Mouse (Mus musculus) lung, embryonic 15.5 days (tissue): Measurements from ENCODE around the gene Iars2. TPM values are rescaled to one million over a fixed set of nuclear protein-coding genes. Genes with fewer than 3 reads are reported as not detected.

Experiments
- ATAC-seq: fragments of 200-750 bp; cut with Nextera tagmentation; 2 replicates; pipeline ENCODE4 v1.8.0; 2017; ENCODE audit warnings: moderate number of reproducible peaks, borderline replicate concordance; ENCODE audit not compliant: low FRiP score, low TSS enrichment; ENCODE audit errors: extremely low read depth
- H3K27ac ChIP-seq: fragments of 300-500 bp; sonication (generic); 2 replicates; pipeline ENCODE4 v1.5.1; 2015; ENCODE audit warnings: moderate library complexity, mild to moderate bottlenecking, inconsistent platforms
- H3K27me3 ChIP-seq: fragments of 300-500 bp; sonication (generic); 2 replicates; pipeline ENCODE4 v1.6.1; 2015; ENCODE audit warnings: inconsistent platforms
- H3K36me3 ChIP-seq: fragments of 300-500 bp; sonication (generic); 2 replicates; pipeline ENCODE4 v1.6.1; 2015; ENCODE audit warnings: inconsistent platforms
- H3K4me1 ChIP-seq: fragments of 300-500 bp; sonication (generic); 2 replicates; pipeline ENCODE4 v1.6.1; 2015; ENCODE audit warnings: inconsistent platforms
- H3K4me2 ChIP-seq: fragments of 300-500 bp; sonication (generic); 2 replicates; pipeline ENCODE4 v1.6.1; 2015; ENCODE audit warnings: inconsistent platforms, mild to moderate bottlenecking, moderate library complexity
- H3K4me3 ChIP-seq: fragments of 300-500 bp; sonication (generic); 2 replicates; pipeline ENCODE4 v1.5.1; 2015; ENCODE audit warnings: mild to moderate bottlenecking, inconsistent platforms
- H3K9ac ChIP-seq: fragments of 300-500 bp; sonication (generic); 2 replicates; pipeline ENCODE4 v1.6.1; 2015; ENCODE audit warnings: inconsistent platforms
- H3K9me3 ChIP-seq: fragments of 300-500 bp; sonication (generic); 2 replicates; pipeline ENCODE4 v1.6.1; 2016; ENCODE audit warnings: inconsistent platforms
- WGBS: fragments of 180-500 bp; shearing (Covaris S2); methylation state at CpG from one replicate; pipeline ENCODE4 v1.1.7; 2015; 5-methylcytosine and 5-hydroxymethylcytosine counted together
- polyA plus RNA-seq: library from polyadenylated mRNA; unstranded; fragments of >200 nt; fragmentation: Nextera tagmentation; extraction: Ambion mirVana; gene quantifications from 2 replicates; pipeline ENCODE4 v1.2.1, GENCODE M21; 2015

Iars2 gene
- 28.4 and 28.9 TPM in 2 replicates for polyA plus RNA-seq

GRCm38 (mm10) chr1:185328721-185329610, at the start of gene Iars2:
Gene Iars2 (minus strand): TSS chr1:185329396.
- WGBS, result under 1% methylated on average over 76 of the region's 76 CpGs
- Histone ChIP-seq H3K9me3 (no peaks in the 10 kb centered on the region), H3K4me2 (peak within 1 kb of the TSS; percentile 60), H3K4me3 (peak within 1 kb of the TSS; percentile 82), H3K9ac (peak within 1 kb of the TSS; percentile 86), H3K27me3 (no peaks in the 10 kb centered on the region), H3K4me1 (peaks cover 24% of the 10 kb centered on the region), H3K27ac (peak within 1 kb of the TSS; percentile 95), H3K36me3 (peaks cover 27% of the 10 kb centered on the region)
- ATAC-seq, result peak; percentile 89

- Histone ChIP-seq H3K36me3 (peaks cover 86% of the 10 kb centered on the region), H3K27ac (no peak overlapping the region), H3K4me1 (no peaks in the 10 kb centered on the region), H3K9me3 (no peaks in the 10 kb centered on the region), H3K4me2 (no peak overlapping the region), H3K27me3 (no peaks in the 10 kb centered on the region), H3K9ac (no peak overlapping the region), H3K4me3 (no peak overlapping the region)
- WGBS, result 91% methylated on average over 2 of the region's 2 CpGs
- ATAC-seq, result no peak
Measured at GRCm38 (mm10) chr1:185377429-185377828, 48.2 kb upstream of the Iars2 start.

- Histone ChIP-seq H3K9me3 (no peaks in the 10 kb centered on the region), H3K27ac (no peak overlapping the region), H3K9ac (no peak overlapping the region), H3K27me3 (no peaks in the 10 kb centered on the region), H3K4me3 (no peak overlapping the region), H3K4me2 (no peak overlapping the region), H3K36me3 (peaks cover 87% of the 10 kb centered on the region), H3K4me1 (no peaks in the 10 kb centered on the region)
- no peak for ATAC-seq
Measured at GRCm38 (mm10) chr1:185376390-185376789, 47.2 kb upstream of the Iars2 start.

- ATAC-seq, result no peak
- Histone ChIP-seq H3K9me3 (no peaks in the 10 kb centered on the region), H3K27ac (no peak overlapping the region), H3K9ac (no peak overlapping the region), H3K36me3 (peaks cover 52% of the 10 kb centered on the region), H3K4me1 (peaks cover 6% of the 10 kb centered on the region), H3K27me3 (no peaks in the 10 kb centered on the region), H3K4me2 (no peak overlapping the region), H3K4me3 (no peak overlapping the region)
- 90% methylated on average over 6 of the region's 6 CpGs for WGBS
Measured at GRCm38 (mm10) chr1:185369979-185370378, 40.8 kb upstream of the Iars2 start.

GRCm38 (mm10) chr1:185367383-185367782, 38.2 kb upstream of the Iars2 start:
- Histone ChIP-seq H3K27me3 (no peaks in the 10 kb centered on the region), H3K4me2 (no peak overlapping the region), H3K4me3 (no peak overlapping the region), H3K9ac (no peak overlapping the region), H3K27ac (no peak overlapping the region), H3K36me3 (peaks cover 29% of the 10 kb centered on the region), H3K9me3 (no peaks in the 10 kb centered on the region), H3K4me1 (peaks cover 16% of the 10 kb centered on the region)
- ATAC-seq, result no peak
- 85% methylated on average over 6 of the region's 6 CpGs for WGBS

GRCm38 (mm10) chr1:185364183-185364540, 35.0 kb upstream of the Iars2 start:
- H3K9ac ChIP-seq, result peak overlapping the region; percentile 93

GRCm38 (mm10) chr1:185363526-185364182, 34.5 kb upstream of the Iars2 start:
- no peaks in the 10 kb centered on the region for H3K27me3 ChIP-seq
- peak overlapping the region; percentile 73 for H3K4me2 ChIP-seq
- peak overlapping the region; percentile 93 for H3K27ac ChIP-seq
- peak overlapping the region; percentile 96 for H3K4me3 ChIP-seq
- peaks cover 24% of the 10 kb centered on the region for H3K4me1 ChIP-seq
- H3K9me3 ChIP-seq, result no peaks in the 10 kb centered on the region
- WGBS, result 1% methylated on average over 22 of the region's 22 CpGs
- ATAC-seq, result no peak
- H3K9ac ChIP-seq, result peak overlapping the region; percentile 93
- H3K36me3 ChIP-seq, result peaks cover 6% of the 10 kb centered on the region; the same call in 1 of the 2 replicates

More at GRCm38 (mm10) chr1:185364183-185364540, 35.0 kb upstream of the Iars2 start:
- no peak for ATAC-seq
- Histone ChIP-seq H3K4me2 (peak overlapping the region; percentile 73), H3K9me3 (no peaks in the 10 kb centered on the region), H3K36me3 (peaks cover 6% of the 10 kb centered on the region), H3K4me1 (peaks cover 24% of the 10 kb centered on the region), H3K4me3 (peak overlapping the region; percentile 96), H3K27me3 (no peaks in the 10 kb centered on the region), H3K27ac (peak overlapping the region; percentile 93; the same call in 1 of the 2 replicates)
- WGBS, result 28% methylated on average over 6 of the region's 6 CpGs

- Histone ChIP-seq H3K4me2 (peak within 1 kb of the TSS; percentile 75), H3K4me1 (peaks cover 24% of the 10 kb centered on the region), H3K4me3 (peak within 1 kb of the TSS; percentile 96), H3K27me3 (no peaks in the 10 kb centered on the region), H3K9ac (peak within 1 kb of the TSS; percentile 93), H3K36me3 (peaks cover 7% of the 10 kb centered on the region; the same call in 1 of the 2 replicates), H3K27ac (peak within 1 kb of the TSS; percentile 93), H3K9me3 (no peaks in the 10 kb centered on the region)
- WGBS, result under 1% methylated on average over 92 of the region's 92 CpGs
- ATAC-seq, result peak; percentile 98
Measured at GRCm38 (mm10) chr1:185362677-185363520, 33.7 kb upstream of the Iars2 start, which contains the start of gene Eprs. Gene Eprs (plus strand): TSS chr1:185363044.

GRCm38 (mm10) chr1:185358211-185358610, 29.0 kb upstream of the Iars2 start:
- 79% methylated on average over 4 of the region's 4 CpGs for WGBS
- H3K27me3 ChIP-seq, result no peaks in the 10 kb centered on the region
- H3K4me3 ChIP-seq, result no peak overlapping the region

GRCm38 (mm10) chr1:185356246-185356645, 27.1 kb upstream of the Iars2 start:
- H3K9ac ChIP-seq, result no peak overlapping the region
- no peak overlapping the region for H3K4me3 ChIP-seq
- no peaks in the 10 kb centered on the region for H3K9me3 ChIP-seq
- WGBS, result 95% methylated on average over 8 of the region's 8 CpGs
- no peak overlapping the region for H3K4me2 ChIP-seq
- no peaks in the 10 kb centered on the region for H3K4me1 ChIP-seq
- H3K36me3 ChIP-seq, result peaks cover 46% of the 10 kb centered on the region
- H3K27me3 ChIP-seq, result no peaks in the 10 kb centered on the region
- no peak for ATAC-seq
- H3K27ac ChIP-seq, result no peak overlapping the region

More at GRCm38 (mm10) chr1:185358211-185358610, 29.0 kb upstream of the Iars2 start:
- Histone ChIP-seq H3K27ac (no peak overlapping the region), H3K9me3 (no peaks in the 10 kb centered on the region), H3K4me1 (peaks cover 8% of the 10 kb centered on the region), H3K4me2 (no peak overlapping the region), H3K36me3 (peaks cover 34% of the 10 kb centered on the region), H3K9ac (no peak overlapping the region)
- no peak for ATAC-seq

GRCm38 (mm10) chr1:185354731-185355130, 25.5 kb upstream of the Iars2 start:
- H3K9me3 ChIP-seq, result no peaks in the 10 kb centered on the region
- no peaks in the 10 kb centered on the region for H3K4me1 ChIP-seq
- H3K36me3 ChIP-seq, result peaks cover 56% of the 10 kb centered on the region
- H3K4me2 ChIP-seq, result no peak overlapping the region
- WGBS, result 86% methylated on average over 4 of the region's 4 CpGs
- ATAC-seq, result no peak
- H3K4me3 ChIP-seq, result no peak overlapping the region
- no peaks in the 10 kb centered on the region for H3K27me3 ChIP-seq
- H3K9ac ChIP-seq, result no peak overlapping the region
- H3K27ac ChIP-seq, result no peak overlapping the region
